Mouse (Mus musculus) stomach, embryonic 16.5 days (tissue): ENCODE results near the gene Cnppd1. TPM values are rescaled to one million over a fixed set of nuclear protein-coding genes. Genes with fewer than 3 reads are reported as not detected.

Experiments
- ATAC-seq: fragments of 200-750 bp; cut with Nextera tagmentation; 2 replicates; pipeline ENCODE4 v1.8.0; 2017; ENCODE audit warnings: moderate number of reproducible peaks, moderate TSS enrichment; ENCODE audit not compliant: insufficient read depth, low FRiP score
- H3K27ac ChIP-seq: fragments of 300-500 bp; sonication (generic); 2 replicates; pipeline ENCODE4 v1.5.1; 2014; ENCODE audit warnings: low read length
- H3K27me3 ChIP-seq: fragments of 300-500 bp; sonication (generic); 2 replicates; pipeline ENCODE4 v1.6.1; 2014; ENCODE audit warnings: low read length, control low read depth, mixed read lengths; ENCODE audit not compliant: control insufficient read depth, insufficient read depth
- H3K36me3 ChIP-seq: fragments of 300-500 bp; sonication (generic); 2 replicates; pipeline ENCODE4 v1.6.1; 2014; ENCODE audit warnings: low read length; ENCODE audit not compliant: control insufficient read depth, insufficient read depth
- H3K4me1 ChIP-seq: fragments of 300-500 bp; sonication (generic); 2 replicates; pipeline ENCODE4 v1.6.1; 2014; ENCODE audit warnings: low read length, control low read depth, mixed read lengths; ENCODE audit not compliant: control insufficient read depth, insufficient read depth
- H3K4me2 ChIP-seq: fragments of 300-500 bp; sonication (generic); 2 replicates; pipeline ENCODE4 v1.6.1; 2014; ENCODE audit warnings: low read depth, low read length, mixed read lengths
- H3K4me3 ChIP-seq: fragments of 300-500 bp; sonication (generic); replicated peaks from 2 replicates; pipeline ENCODE4 v1.5.1; 2014; ENCODE audit warnings: mild to moderate bottlenecking, low read length
- H3K9ac ChIP-seq: fragments of 300-500 bp; sonication (generic); 2 replicates; pipeline ENCODE4 v1.6.1; 2014; ENCODE audit warnings: low read length
- H3K9me3 ChIP-seq: fragments of 300-500 bp; sonication (generic); replicated peaks from 2 replicates; pipeline ENCODE4 v1.6.1; 2016; ENCODE audit warnings: low read length, control low read depth; ENCODE audit not compliant: control insufficient read depth
- WGBS: fragments of 180-500 bp; shearing (Covaris S2); extraction: QIAGEN DNeasy Blood & Tissue Kit; methylation state at CpG from one replicate; pipeline ENCODE4 v1.1.7; 2014; 5-methylcytosine and 5-hydroxymethylcytosine counted together
- polyA plus RNA-seq: library from polyadenylated mRNA; unstranded; fragments of >200 nt; fragmentation: Nextera tagmentation; extraction: Ambion mirVana; gene quantifications from 2 replicates; pipeline ENCODE4 v1.2.1, GENCODE M21; 2015

The Cnppd1 gene
- polyA plus RNA-seq, 1 experiment from 2014 or later = 41.4 TPM

- no peaks in the 10 kb centered on the region for H3K36me3 ChIP-seq
- H3K4me3 ChIP-seq = no peak overlapping the region
- no peaks in the 10 kb centered on the region for H3K9me3 ChIP-seq
- no peaks in the 10 kb centered on the region for H3K4me1 ChIP-seq
- no peak overlapping the region for H3K27ac ChIP-seq
- H3K9ac ChIP-seq = no peak overlapping the region
- no peak for ATAC-seq
- H3K27me3 ChIP-seq = no peaks in the 10 kb centered on the region
- no peak overlapping the region for H3K4me2 ChIP-seq
Measured at GRCm38 (mm10) chr1:75158990-75159389, 16.5 kb upstream of the Cnppd1 start.

- Histone ChIP-seq H3K4me1 (no peaks in the 10 kb centered on the region), H3K9me3 (no peaks in the 10 kb centered on the region), H3K27ac (no peak overlapping the region), H3K4me2 (no peak overlapping the region), H3K9ac (no peak overlapping the region), H3K27me3 (no peaks in the 10 kb centered on the region), H3K36me3 (no peaks in the 10 kb centered on the region), H3K4me3 (no peak overlapping the region)
- WGBS = 35% methylated on average over 3 of the region's 3 CpGs
- no peak for ATAC-seq
Measured at GRCm38 (mm10) chr1:75155837-75156236, 13.3 kb upstream of the Cnppd1 start.

- Histone ChIP-seq H3K4me3 (no peak overlapping the region), H3K4me1 (peaks cover 6% of the 10 kb centered on the region), H3K4me2 (no peak overlapping the region), H3K9me3 (no peaks in the 10 kb centered on the region), H3K27me3 (no peaks in the 10 kb centered on the region), H3K36me3 (peaks cover 20% of the 10 kb centered on the region; the same call in 1 of the 2 replicates), H3K27ac (no peak overlapping the region), H3K9ac (no peak overlapping the region)
- WGBS = 90% methylated on average over 4 of the region's 4 CpGs
- no peak for ATAC-seq
Measured at GRCm38 (mm10) chr1:75148727-75149126, 6.2 kb upstream of the Cnppd1 start.

- H3K27me3 ChIP-seq = no peaks in the 10 kb centered on the region
- ATAC-seq = no peak
Measured at GRCm38 (mm10) chr1:75147411-75148135, 5.1 kb upstream of the Cnppd1 start.

GRCm38 (mm10) chr1:75145589-75145988 lies 3.1 kb upstream of the Cnppd1 start:
- H3K4me1 ChIP-seq = peaks cover 14% of the 10 kb centered on the region
- no peak overlapping the region for H3K9ac ChIP-seq
- H3K4me3 ChIP-seq = no peak overlapping the region
- no peak for ATAC-seq
- no peak overlapping the region for H3K4me2 ChIP-seq
- no peak overlapping the region for H3K27ac ChIP-seq
- H3K9me3 ChIP-seq = no peaks in the 10 kb centered on the region
- peaks cover 20% of the 10 kb centered on the region; the same call in 1 of the 2 replicates for H3K36me3 ChIP-seq
- 94% methylated on average over 3 of the region's 3 CpGs for WGBS
- H3K27me3 ChIP-seq = no peaks in the 10 kb centered on the region

More at GRCm38 (mm10) chr1:75147411-75148135, 5.1 kb upstream of the Cnppd1 start:
- no peak overlapping the region for H3K27ac ChIP-seq
- no peaks in the 10 kb centered on the region for H3K9me3 ChIP-seq
- H3K9ac ChIP-seq = peak overlapping the region; percentile 24; the same call in 1 of the 2 replicates
- peaks cover 9% of the 10 kb centered on the region for H3K4me1 ChIP-seq
- no peak overlapping the region for H3K4me2 ChIP-seq
- peaks cover 20% of the 10 kb centered on the region; the same call in 1 of the 2 replicates for H3K36me3 ChIP-seq
- WGBS = 78% methylated on average over 7 of the region's 7 CpGs
- H3K4me3 ChIP-seq = no peak overlapping the region

- peak; percentile 57; the same call in 1 of the 2 replicates for ATAC-seq
- Histone ChIP-seq H3K9me3 (no peaks in the 10 kb centered on the region), H3K27me3 (no peaks in the 10 kb centered on the region), H3K4me2 (peak overlapping the region; percentile 78), H3K36me3 (peaks cover 28% of the 10 kb centered on the region), H3K4me3 (peak overlapping the region; percentile 96), H3K4me1 (peaks cover 21% of the 10 kb centered on the region), H3K9ac (peak overlapping the region; percentile 97), H3K27ac (peak overlapping the region; percentile 98)
- WGBS = under 1% methylated on average over 53 of the region's 53 CpGs
Measured at GRCm38 (mm10) chr1:75141486-75142190, 873 bp downstream of the Cnppd1 start.

- Histone ChIP-seq H3K4me1 (peaks cover 21% of the 10 kb centered on the region), H3K36me3 (peaks cover 24% of the 10 kb centered on the region), H3K9me3 (no peaks in the 10 kb centered on the region), H3K4me3 (peak overlapping the region; percentile 96), H3K27ac (peak overlapping the region; percentile 98), H3K9ac (peak overlapping the region; percentile 97), H3K27me3 (no peaks in the 10 kb centered on the region), H3K4me2 (peak overlapping the region; percentile 78)
- 44% methylated on average over 4 of the region's 4 CpGs for WGBS
- no peak for ATAC-seq
Measured at GRCm38 (mm10) chr1:75140601-75141190, 1.8 kb downstream of the Cnppd1 start.

- no peak overlapping the region for H3K27ac ChIP-seq
- H3K27me3 ChIP-seq = no peaks in the 10 kb centered on the region
- no peak for ATAC-seq
- no peak overlapping the region for H3K9ac ChIP-seq
- no peak overlapping the region for H3K4me3 ChIP-seq
- 96% methylated on average over 2 of the region's 2 CpGs for WGBS
- no peaks in the 10 kb centered on the region for H3K9me3 ChIP-seq
- H3K4me1 ChIP-seq = peaks cover 16% of the 10 kb centered on the region
- peaks cover 17% of the 10 kb centered on the region; the same call in 1 of the 2 replicates for H3K36me3 ChIP-seq
- no peak overlapping the region for H3K4me2 ChIP-seq
Measured at GRCm38 (mm10) chr1:75138448-75138847, 4.1 kb downstream of the Cnppd1 start.

GRCm38 (mm10) chr1:75136730-75137129 lies 5.8 kb downstream of the Cnppd1 start:
- no peak overlapping the region for H3K4me2 ChIP-seq
- ATAC-seq = no peak
- no peaks in the 10 kb centered on the region for H3K27me3 ChIP-seq
- no peak overlapping the region for H3K9ac ChIP-seq
- peaks cover 16% of the 10 kb centered on the region for H3K4me1 ChIP-seq
- H3K4me3 ChIP-seq = no peak overlapping the region
- H3K36me3 ChIP-seq = peaks cover 17% of the 10 kb centered on the region; the same call in 1 of the 2 replicates
- H3K27ac ChIP-seq = no peak overlapping the region
- 44% methylated on average over 3 of the region's 3 CpGs for WGBS
- no peaks in the 10 kb centered on the region for H3K9me3 ChIP-seq
